Mouse (Mus musculus) hindbrain, postnatal 0 days (tissue): ENCODE measurements around the gene Cit. TPM values are rescaled to one million over a fixed set of nuclear protein-coding genes. Genes with fewer than 3 reads are reported as not detected.

Experiments
- ATAC-seq: fragments of 200-750 bp; cut with Nextera tagmentation; 2 replicates; pipeline ENCODE4 v1.8.0; 2017; ENCODE audit warnings: mild to moderate bottlenecking, moderate TSS enrichment, moderate library complexity
- DNase-seq: peaks from one replicate; pipeline ENCODE4 v3.0.0-alpha.2; 2015; ENCODE audit warnings: low spot score
- H3K27ac ChIP-seq: fragments of 300-500 bp; sonication (generic); 2 replicates; pipeline ENCODE4 v1.5.1; 2014; ENCODE audit warnings: mild to moderate bottlenecking
- H3K27me3 ChIP-seq: fragments of 300-500 bp; sonication (generic); 2 replicates; pipeline ENCODE4 v1.6.1; 2014; ENCODE audit warnings: low read length, mixed read lengths; ENCODE audit not compliant: insufficient read depth
- H3K36me3 ChIP-seq: fragments of 300-500 bp; sonication (generic); 2 replicates; pipeline ENCODE4 v1.6.1; 2014; ENCODE audit warnings: low read length, mixed read lengths; ENCODE audit not compliant: insufficient read depth
- H3K4me1 ChIP-seq: fragments of 300-500 bp; sonication (generic); 2 replicates; pipeline ENCODE4 v1.6.1; 2014; ENCODE audit warnings: antibody characterized with exemption, low read length, mixed read lengths; ENCODE audit not compliant: insufficient read depth
- H3K4me2 ChIP-seq: fragments of 300-500 bp; sonication (generic); 2 replicates; pipeline ENCODE4 v1.6.1; 2014; ENCODE audit warnings: low read depth, mild to moderate bottlenecking, low read length, moderate library complexity, mixed read lengths
- H3K4me3 ChIP-seq: fragments of 300-500 bp; sonication (generic); 2 replicates; pipeline ENCODE4 v1.5.1; 2014; ENCODE audit warnings: low read length
- H3K9ac ChIP-seq: fragments of 300-500 bp; sonication (generic); replicated peaks from 2 replicates; pipeline ENCODE4 v1.6.1; 2014; ENCODE audit warnings: mild to moderate bottlenecking, low read length, moderate library complexity, mixed read lengths
- H3K9me3 ChIP-seq: fragments of 300-500 bp; sonication (generic); 2 replicates; pipeline ENCODE4 v1.6.1; 2016; ENCODE audit warnings: low read length, mixed read lengths
- CTCF ChIP-seq: IDR thresholded peaks from 2 replicates; pipeline ENCODE4 v1.5.1; 2016; ENCODE audit warnings: antibody characterized with exemption, control low read depth, low read depth
- WGBS: fragments of 180-500 bp; shearing (Covaris S2); extraction: QIAGEN DNeasy Blood & Tissue Kit; methylation state at CpG from one replicate; pipeline ENCODE4 v1.1.7; 2014; 5-methylcytosine and 5-hydroxymethylcytosine counted together
- polyA plus RNA-seq: library from polyadenylated mRNA; unstranded; fragments of >200 nt; fragmentation: Nextera tagmentation; extraction: Ambion mirVana; gene quantifications from 2 replicates; pipeline ENCODE4 v1.2.1, GENCODE M21; 2015
- total RNA-seq: library from RNA; depleted of rRNA; stranded (reverse); fragments of >200 nt; gene quantifications from 2 replicates; pipeline ENCODE4 v1.2.3, GENCODE M21; 2014

The Cit gene
- total and polyA plus RNA-seq, 2 experiments from 2014 or later, result 30.2 to 36.7 TPM

DNA sequence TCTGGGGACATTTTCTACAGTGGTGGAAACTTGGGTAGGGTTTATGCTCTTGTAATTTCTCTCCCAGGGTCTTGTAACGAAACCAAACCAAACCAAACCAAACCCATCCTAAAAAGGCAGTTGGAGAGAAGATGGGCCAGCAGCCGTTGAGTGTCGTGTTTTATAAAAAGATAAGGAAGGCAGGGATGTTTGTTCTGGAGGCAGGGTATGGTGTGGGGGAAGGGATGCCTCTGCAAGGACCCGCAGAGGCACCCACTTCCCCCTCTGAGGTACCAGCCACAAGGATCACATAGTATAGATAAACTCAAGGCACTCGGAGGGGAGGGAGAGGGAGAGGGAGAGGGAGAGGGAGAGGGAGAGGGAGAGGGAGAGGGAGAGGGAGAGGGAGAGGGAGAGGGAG lies 4.6 kb upstream of the Cit start:
- Histone ChIP-seq H3K36me3 (no peaks in the 10 kb centered on the region), H3K9ac (no peak overlapping the region), H3K4me1 (peaks cover 8% of the 10 kb centered on the region; the same call in 1 of the 2 replicates), H3K27ac (no peak overlapping the region), H3K4me2 (no peak overlapping the region), H3K27me3 (no peaks in the 10 kb centered on the region), H3K4me3 (no peak overlapping the region), H3K9me3 (no peaks in the 10 kb centered on the region)
- DNase-seq, result no peak
- WGBS, result 87% methylated on average over 4 of the region's 5 CpGs
- TF ChIP-seq CTCF, result no peak
- ATAC-seq, result no peak

DNA sequence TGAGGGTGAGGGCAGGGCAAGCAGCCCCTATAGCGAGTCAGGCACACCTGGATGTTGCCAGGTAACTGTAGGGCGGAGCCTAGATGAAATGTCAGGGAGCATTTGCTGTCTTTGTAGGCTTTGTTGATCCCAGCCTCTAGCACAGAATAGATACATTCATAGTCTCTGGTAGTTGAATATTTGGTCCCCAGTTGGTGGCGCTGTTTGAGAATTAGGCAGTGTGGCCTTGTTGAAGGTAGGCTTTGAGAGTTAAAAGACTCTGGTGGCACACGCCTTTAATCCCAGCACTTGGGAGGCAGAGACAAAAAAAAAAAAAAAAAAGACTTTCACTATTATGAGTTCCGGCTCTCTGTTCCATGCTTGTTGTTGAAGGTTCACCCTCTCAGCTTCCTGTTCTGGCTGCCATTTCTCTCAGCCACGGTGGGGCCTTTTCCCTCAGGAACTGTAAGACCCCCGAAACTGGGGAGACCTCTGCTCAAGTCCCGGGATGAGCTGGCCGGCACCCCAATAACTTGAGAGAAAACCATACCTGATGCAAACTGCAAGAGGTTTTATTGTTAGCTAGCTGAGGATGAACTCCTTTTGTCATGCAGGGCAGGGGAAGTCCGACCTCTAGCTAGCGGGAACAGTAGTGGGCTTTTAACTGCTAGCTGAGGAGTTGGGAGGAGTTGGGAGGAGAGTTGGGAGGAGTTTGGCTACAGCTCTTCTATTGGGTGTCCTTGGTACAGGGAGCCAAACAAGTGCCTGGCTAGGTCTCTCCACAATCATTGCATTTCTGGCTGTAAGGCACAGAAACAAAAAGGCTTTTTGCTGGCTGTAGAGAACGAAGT lies 3.9 kb upstream of the Cit start:
- Histone ChIP-seq H3K9ac (no peak overlapping the region), H3K36me3 (no peaks in the 10 kb centered on the region), H3K27me3 (no peaks in the 10 kb centered on the region), H3K4me1 (peaks cover 9% of the 10 kb centered on the region; the same call in 1 of the 2 replicates), H3K27ac (no peak overlapping the region), H3K4me3 (no peak overlapping the region), H3K9me3 (no peaks in the 10 kb centered on the region), H3K4me2 (no peak overlapping the region)
- WGBS, result 71% methylated on average over 12 of the region's 12 CpGs
- no peak for ATAC-seq
- no peak for DNase-seq
- no peak for TF ChIP-seq CTCF

DNA sequence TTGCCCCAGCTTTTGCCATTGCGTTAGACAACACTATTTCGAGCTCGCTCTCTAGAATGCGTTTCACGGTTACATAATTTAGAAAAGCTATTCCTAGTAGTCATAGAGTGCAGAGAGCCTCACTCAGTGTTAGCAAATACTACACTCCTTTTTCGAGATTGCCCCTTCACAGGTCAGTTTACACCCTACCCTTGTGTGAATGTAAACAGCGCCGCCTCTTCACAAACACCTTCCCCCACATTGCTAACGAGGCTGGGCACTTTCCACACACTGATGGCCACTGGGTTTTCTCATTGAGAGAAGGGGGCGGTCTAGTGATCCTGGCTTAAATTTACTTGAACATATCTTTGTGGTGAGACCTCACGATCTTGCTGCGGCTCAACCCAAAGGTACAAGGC lies 711 bp upstream of the Cit start:
- Histone ChIP-seq H3K4me3 (peak overlapping the region; percentile 56), H3K4me1 (peaks cover 9% of the 10 kb centered on the region; the same call in 1 of the 2 replicates), H3K27me3 (no peaks in the 10 kb centered on the region), H3K4me2 (peak overlapping the region; percentile 98), H3K36me3 (no peaks in the 10 kb centered on the region), H3K27ac (no peak overlapping the region), H3K9me3 (no peaks in the 10 kb centered on the region), H3K9ac (0 out of 2 replicates have a peak overlapping the region, but pooled peaks have one; percentile 21)
- DNase-seq (no peak), ATAC-seq (no peak)
- WGBS, result 6% methylated on average over 12 of the region's 12 CpGs
- no peak for TF ChIP-seq CTCF

DNA sequence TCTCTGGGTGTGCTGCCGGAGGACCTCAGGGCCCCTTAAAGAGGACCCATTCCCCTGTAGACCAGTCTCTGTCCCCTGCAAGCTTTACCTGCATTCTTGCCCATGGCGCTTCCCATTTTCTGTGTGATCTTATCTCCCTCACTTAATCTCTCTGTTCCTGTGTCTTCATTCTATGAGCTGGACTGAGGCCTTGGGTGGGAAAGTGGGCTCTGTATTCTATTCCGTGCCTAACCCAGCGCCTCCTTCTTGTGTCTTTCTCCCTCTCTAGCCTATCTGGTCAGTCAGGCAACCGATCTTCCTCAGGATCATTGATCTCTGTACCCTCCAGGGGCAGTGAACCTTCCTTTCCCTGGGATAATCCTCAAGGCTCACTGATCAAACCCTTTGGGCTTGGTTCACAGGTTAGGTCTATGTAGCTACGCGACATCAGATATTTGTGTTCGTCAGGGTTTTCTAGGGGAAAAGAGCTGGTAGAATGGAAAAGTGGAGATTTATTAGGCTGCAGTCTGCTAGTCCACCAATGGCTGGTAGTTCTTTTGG lies 627 bp downstream of the Cit start:
- H3K4me3 ChIP-seq, result peak overlapping the region; percentile 56
- WGBS, result 33% methylated on average over 8 of the region's 8 CpGs
- ATAC-seq, result no peak
- no peak for TF ChIP-seq CTCF
- no peaks in the 10 kb centered on the region for H3K9me3 ChIP-seq
- H3K4me2 ChIP-seq, result peak overlapping the region; percentile 98
- no peak for DNase-seq
- H3K4me1 ChIP-seq, result peaks cover 9% of the 10 kb centered on the region; the same call in 1 of the 2 replicates
- peak overlapping the region; percentile 40; the same call in 1 of the 2 replicates for H3K9ac ChIP-seq
- H3K36me3 ChIP-seq, result no peaks in the 10 kb centered on the region
- no peak overlapping the region for H3K27ac ChIP-seq
- H3K27me3 ChIP-seq, result no peaks in the 10 kb centered on the region

DNA sequence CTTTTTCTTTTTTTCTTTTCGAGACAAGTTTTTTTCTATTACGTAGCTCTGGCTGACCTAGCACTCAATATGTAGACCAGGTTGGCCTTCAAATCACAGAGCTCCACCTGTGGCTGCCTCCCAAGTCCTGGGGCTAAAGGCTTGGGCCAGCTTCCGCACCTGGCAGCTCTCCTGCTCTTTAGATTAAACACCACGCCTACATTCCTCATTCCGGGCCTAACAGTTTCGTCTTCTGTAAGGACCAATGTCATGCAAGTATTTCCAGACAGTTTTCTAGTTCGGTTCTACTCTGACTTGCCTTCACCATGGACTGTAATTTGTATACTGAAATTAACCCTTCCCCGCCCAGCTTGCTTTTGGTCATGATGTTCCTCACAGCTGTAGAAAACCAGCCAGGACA lies 2.1 kb downstream of the Cit start:
- peaks cover 9% of the 10 kb centered on the region; the same call in 1 of the 2 replicates for H3K4me1 ChIP-seq
- 88% methylated on average over 8 of the region's 8 CpGs for WGBS
- TF ChIP-seq CTCF, result no peak
- DNase-seq, result no peak
- H3K36me3 ChIP-seq, result no peaks in the 10 kb centered on the region
- no peak for ATAC-seq
- H3K9me3 ChIP-seq, result no peaks in the 10 kb centered on the region
- no peaks in the 10 kb centered on the region for H3K27me3 ChIP-seq
- no peak overlapping the region for H3K27ac ChIP-seq
- no peak overlapping the region for H3K4me2 ChIP-seq
- no peak overlapping the region for H3K4me3 ChIP-seq
- no peak overlapping the region for H3K9ac ChIP-seq

DNA sequence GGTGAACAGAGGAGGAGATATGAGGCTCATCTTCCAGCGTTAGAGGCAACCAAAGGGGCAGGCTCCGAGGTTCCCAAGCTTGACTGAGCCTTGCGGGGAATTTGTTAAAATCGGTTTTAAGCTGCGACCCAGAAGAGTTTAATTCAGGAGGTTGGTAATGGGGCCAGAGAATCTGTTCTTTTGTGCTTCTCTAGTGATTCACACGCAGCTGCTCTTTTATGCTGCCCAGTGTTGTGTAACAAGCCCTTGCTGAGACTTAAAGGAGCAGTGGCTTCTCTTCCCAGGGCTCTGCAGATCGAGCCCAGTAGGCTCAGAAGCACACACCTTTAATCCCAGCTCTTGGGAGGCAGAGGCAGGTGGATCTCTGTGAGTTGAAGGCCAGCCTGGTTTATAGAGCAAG lies 3.4 kb downstream of the Cit start:
- TF ChIP-seq CTCF, result no peak
- Histone ChIP-seq H3K4me2 (peak overlapping the region; percentile 27; the same call in 1 of the 2 replicates), H3K27me3 (no peaks in the 10 kb centered on the region), H3K9me3 (no peaks in the 10 kb centered on the region), H3K9ac (no peak overlapping the region), H3K4me3 (no peak overlapping the region), H3K4me1 (peaks cover 9% of the 10 kb centered on the region; the same call in 1 of the 2 replicates), H3K27ac (no peak overlapping the region), H3K36me3 (no peaks in the 10 kb centered on the region)
- WGBS, result 38% methylated on average over 7 of the region's 7 CpGs
- ATAC-seq (no peak), DNase-seq (peak; percentile 53)
